Mouse (Mus musculus) limb, embryonic 14.5 days (tissue): Measurements from ENCODE around the gene Gatad2a. TPM values are rescaled to one million over a fixed set of nuclear protein-coding genes. Genes with fewer than 3 reads are reported as not detected.

Experiments
- ATAC-seq: fragments of 200-750 bp; cut with Nextera tagmentation; 2 replicates; pipeline ENCODE4 v1.8.0; 2017; ENCODE audit warnings: low read depth, moderate number of reproducible peaks, moderate TSS enrichment; ENCODE audit not compliant: low FRiP score
- DNase-seq: peaks from one replicate; pipeline ENCODE4 v3.0.0-alpha.2; 2015; ENCODE audit warnings: low spot score
- H3K27ac ChIP-seq: fragments of 300-500 bp; sonication (generic); replicated peaks from 2 replicates; pipeline ENCODE4 v1.5.1; 2014; ENCODE audit warnings: low read depth, mild to moderate bottlenecking, low read length, moderate library complexity, mixed read lengths
- H3K27me3 ChIP-seq: fragments of 300-500 bp; sonication (generic); 2 replicates; pipeline ENCODE4 v1.6.1; 2014; ENCODE audit warnings: low read length, mixed read lengths; ENCODE audit not compliant: control insufficient read depth, insufficient read depth
- H3K36me3 ChIP-seq: fragments of 300-500 bp; sonication (generic); 2 replicates; pipeline ENCODE4 v1.6.1; 2014; ENCODE audit warnings: mild to moderate bottlenecking, low read length, moderate library complexity, mixed read lengths; ENCODE audit not compliant: control insufficient read depth, insufficient read depth
- H3K4me1 ChIP-seq: fragments of 300-500 bp; sonication (generic); 2 replicates; pipeline ENCODE4 v1.6.1; 2014; ENCODE audit warnings: antibody characterized with exemption, low read length, mixed read lengths; ENCODE audit not compliant: control insufficient read depth, insufficient read depth
- H3K4me2 ChIP-seq: fragments of 300-500 bp; sonication (generic); replicated peaks from 2 replicates; pipeline ENCODE4 v1.6.1; 2014; ENCODE audit warnings: low read depth, mild to moderate bottlenecking, low read length, moderate library complexity; ENCODE audit not compliant: severe bottlenecking
- H3K4me3 ChIP-seq: fragments of 300-500 bp; sonication (generic); replicated peaks from 2 replicates; pipeline ENCODE4 v1.5.1; 2014; ENCODE audit warnings: low read length
- H3K9ac ChIP-seq: fragments of 300-500 bp; sonication (generic); 2 replicates; pipeline ENCODE4 v1.6.1; 2014; ENCODE audit warnings: mild to moderate bottlenecking, low read depth, low read length, moderate library complexity; ENCODE audit not compliant: severe bottlenecking
- H3K9me3 ChIP-seq: fragments of 300-500 bp; sonication (generic); 2 replicates; pipeline ENCODE4 v1.6.1; 2016; ENCODE audit warnings: low read length; ENCODE audit not compliant: control insufficient read depth
- POLR2A ChIP-seq: fragments of 200-500 bp; IDR thresholded peaks from 2 replicates; pipeline ENCODE4 v1.8.0; 2012; ENCODE audit warnings: inconsistent platforms, mild to moderate bottlenecking, moderate library complexity, borderline replicate concordance; ENCODE audit not compliant: insufficient read depth, insufficient read length; ENCODE audit errors: extremely low read depth
- WGBS: fragments of 180-500 bp; shearing (Covaris S2); extraction: QIAGEN DNeasy Blood & Tissue Kit; methylation state at CpG from one replicate; pipeline ENCODE4 v1.1.7; 2014; 5-methylcytosine and 5-hydroxymethylcytosine counted together
- polyA plus RNA-seq, 2 experiments: library from polyadenylated mRNA; depleted of rRNA in 1 of 2; stranded (reverse) in 1 of 2; unstranded in 1 of 2; fragments of >200 nt; fragmentation: Nextera tagmentation in 1 of 2; extraction: Ambion mirVana in 1 of 2; gene quantifications; 2 replicates each; pipeline versions ENCODE4 v1.2.1 to v1.2.3; 2012 to 2014

The Gatad2a gene
- polyA plus RNA-seq, 2 experiments: 49.2 to 65.0 TPM

DNA sequence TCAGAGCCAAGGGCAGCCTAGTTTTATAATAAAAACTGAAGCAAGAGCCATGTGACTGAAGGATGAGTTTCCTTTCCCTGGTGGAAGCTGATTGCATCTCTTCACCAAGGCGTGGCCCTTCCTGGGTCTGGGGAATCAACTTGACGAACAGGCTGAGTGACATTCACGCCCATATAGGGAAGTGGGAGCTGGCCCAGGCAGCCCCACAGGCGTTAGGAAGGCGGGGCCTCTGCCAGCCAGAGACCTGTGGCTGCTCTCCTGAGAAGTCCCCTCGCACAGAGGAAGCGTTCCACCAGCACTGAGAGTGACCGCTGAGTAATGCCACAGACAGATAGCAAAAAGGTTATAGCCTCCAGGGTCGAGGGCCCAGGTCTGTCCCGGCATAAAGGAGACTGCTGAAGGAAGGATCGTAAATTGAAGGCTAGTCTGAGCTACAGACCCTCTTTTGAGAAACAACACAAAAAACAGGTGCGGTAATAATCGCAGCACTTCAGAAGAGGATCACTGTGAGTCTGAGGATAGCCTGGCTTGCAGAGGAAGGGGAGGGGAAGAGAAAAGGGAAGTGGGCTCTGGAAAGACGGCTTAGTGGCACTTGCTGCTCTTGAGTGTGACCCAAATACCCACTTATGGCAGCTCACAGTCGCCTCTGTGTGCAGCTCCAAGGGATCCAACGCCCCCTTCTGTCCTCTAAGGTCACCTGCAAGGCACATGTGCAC lies 5.2 kb upstream of the Gatad2a start:
- Histone ChIP-seq H3K27ac (no peak overlapping the region), H3K4me1 (no peaks in the 10 kb centered on the region), H3K9ac (no peak overlapping the region), H3K36me3 (no peaks in the 10 kb centered on the region), H3K9me3 (no peaks in the 10 kb centered on the region), H3K4me2 (peak overlapping the region; percentile 27), H3K27me3 (no peaks in the 10 kb centered on the region), H3K4me3 (peak overlapping the region; percentile 13; the same call in 1 of the 2 replicates)
- ATAC-seq: peak; percentile 42; the same call in 1 of the 2 replicates
- peak; percentile 56 for DNase-seq
- WGBS: 2% methylated on average over 16 of the region's 16 CpGs
- TF ChIP-seq POLR2A: no peak

DNA sequence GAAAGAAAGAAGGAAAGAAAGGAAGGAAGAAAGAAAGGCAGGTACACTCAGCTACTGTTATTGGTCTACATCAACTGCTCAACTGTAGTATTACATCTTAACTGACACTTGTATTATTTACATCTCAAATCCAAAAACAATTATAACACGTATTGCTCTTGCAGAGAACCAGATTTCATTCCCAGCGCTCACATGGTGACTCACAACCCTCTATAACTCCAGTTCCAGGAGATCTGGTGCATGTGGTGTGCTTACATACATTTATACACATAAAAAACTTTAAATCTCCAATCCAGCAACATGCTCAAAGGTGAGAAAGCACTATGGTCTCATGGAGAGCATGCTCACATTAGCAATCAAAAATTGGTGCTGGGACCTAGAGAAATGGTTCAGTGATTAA lies 4.0 kb upstream of the Gatad2a start:
- no peak overlapping the region for H3K27ac ChIP-seq
- no peak for ATAC-seq
- no peak overlapping the region for H3K4me2 ChIP-seq

DNA sequence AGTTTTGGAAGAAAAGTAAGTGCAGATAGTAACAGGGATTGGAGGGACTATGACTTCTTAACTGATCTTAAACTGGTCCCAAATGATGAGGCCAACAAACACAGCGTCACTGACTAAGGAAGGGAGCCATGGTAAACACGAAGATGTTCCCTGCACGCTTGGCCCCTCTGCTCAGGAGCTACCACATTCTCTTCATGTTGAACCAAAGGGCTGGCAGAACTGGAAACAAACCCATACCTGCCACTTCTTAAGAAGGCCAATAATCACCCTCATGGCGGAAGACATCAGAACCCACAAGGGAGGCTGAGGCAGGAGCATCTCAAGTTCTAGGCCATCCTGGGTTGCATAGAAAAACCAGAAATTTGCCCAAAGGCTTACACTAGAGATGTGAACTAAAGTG lies 3.1 kb upstream of the Gatad2a start:
- DNase-seq (no peak), ATAC-seq (no peak)
- 85% methylated on average over 4 of the region's 4 CpGs for WGBS
- Histone ChIP-seq H3K9me3 (no peaks in the 10 kb centered on the region), H3K4me1 (peaks cover 8% of the 10 kb centered on the region), H3K27ac (no peak overlapping the region), H3K36me3 (no peaks in the 10 kb centered on the region), H3K27me3 (no peaks in the 10 kb centered on the region), H3K4me2 (no peak overlapping the region), H3K9ac (no peak overlapping the region), H3K4me3 (no peak overlapping the region)
- TF ChIP-seq POLR2A: no peak

More for the DNA sequence above, 4.0 kb upstream of the Gatad2a start:
- no peak for TF ChIP-seq POLR2A
- H3K4me3 ChIP-seq: no peak overlapping the region
- H3K4me1 ChIP-seq: peaks cover under 1% of the 10 kb centered on the region; the same call in 1 of the 2 replicates
- whole genome bisulfite sequencing: 80% methylated on average over 2 of the region's 2 CpGs
- H3K9me3 ChIP-seq: no peaks in the 10 kb centered on the region
- H3K9ac ChIP-seq: no peak overlapping the region
- H3K27me3 ChIP-seq: no peaks in the 10 kb centered on the region
- no peaks in the 10 kb centered on the region for H3K36me3 ChIP-seq
- no peak for DNase-seq

DNA sequence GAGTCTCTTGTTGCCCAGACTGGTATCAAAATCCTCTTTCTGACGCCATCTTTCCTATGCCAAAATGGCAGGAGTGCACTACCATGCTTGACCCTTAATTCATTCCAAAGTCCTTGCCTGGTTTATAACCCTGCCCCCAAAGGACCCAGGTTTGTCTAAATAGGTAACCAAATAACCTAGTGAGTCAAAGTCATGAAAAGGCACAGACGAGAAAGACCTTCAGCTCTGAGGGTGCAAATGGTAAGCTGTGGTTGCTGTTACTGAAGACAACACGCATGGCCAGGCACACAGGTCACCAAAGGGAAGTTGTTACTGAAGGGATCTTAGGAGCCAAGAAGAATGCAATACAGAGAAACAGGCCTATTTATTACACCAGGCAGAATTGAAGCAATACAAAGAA lies 2.5 kb upstream of the Gatad2a start:
- no peak for ATAC-seq
- 89% methylated on average over 3 of the region's 3 CpGs for WGBS

DNA sequence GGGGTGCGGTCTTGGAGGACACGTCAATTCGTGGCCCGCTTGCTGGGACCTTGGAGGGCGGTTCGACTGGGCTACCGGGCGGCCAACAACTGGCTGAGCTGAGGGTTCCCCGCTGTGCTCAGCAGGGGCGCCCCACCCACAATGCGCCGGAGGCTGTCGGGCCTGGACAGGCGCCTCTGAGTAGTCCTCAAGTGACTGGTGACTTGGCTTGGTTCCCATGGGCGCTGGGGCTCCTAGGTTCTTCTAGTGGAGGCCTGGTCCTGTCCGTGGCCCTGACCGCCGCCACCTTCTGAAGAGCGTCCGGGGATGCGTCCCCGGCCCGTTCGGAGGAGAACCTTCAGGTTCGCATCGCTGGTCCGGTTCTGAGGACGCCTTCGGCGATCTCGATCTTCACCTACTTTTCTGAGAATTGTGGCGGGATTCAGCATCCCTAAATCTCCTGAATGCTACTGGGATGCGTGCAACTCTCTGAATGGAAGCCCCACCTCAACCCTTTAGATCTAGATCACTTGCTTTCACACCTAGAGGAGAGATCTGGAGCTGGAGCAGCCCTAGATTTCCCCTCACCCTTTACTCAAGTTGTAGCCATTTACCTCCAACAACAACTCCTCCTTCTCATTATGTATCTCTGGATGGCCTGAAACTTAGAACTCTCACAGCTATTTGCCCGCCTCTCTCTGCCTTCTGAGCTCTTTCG lies 553 bp upstream of the Gatad2a start:
- 0 out of 2 replicates have a peak, but pooled peaks have one; percentile 81 for TF ChIP-seq POLR2A
- Histone ChIP-seq H3K9me3 (no peaks in the 10 kb centered on the region), H3K9ac (peak overlapping the region; percentile 70), H3K4me1 (peaks cover 8% of the 10 kb centered on the region), H3K27me3 (no peaks in the 10 kb centered on the region), H3K4me2 (peak overlapping the region; percentile 60), H3K27ac (peak overlapping the region; percentile 77), H3K36me3 (no peaks in the 10 kb centered on the region), H3K4me3 (peak overlapping the region; percentile 94)
- DNase-seq (no peak), ATAC-seq (no peak)
- WGBS: 2% methylated on average over 31 of the region's 35 CpGs

More for the DNA sequence above, 2.5 kb upstream of the Gatad2a start:
- Histone ChIP-seq H3K9me3 (no peaks in the 10 kb centered on the region), H3K36me3 (no peaks in the 10 kb centered on the region), H3K4me3 (no peak overlapping the region), H3K27ac (no peak overlapping the region), H3K27me3 (no peaks in the 10 kb centered on the region), H3K4me1 (peaks cover 8% of the 10 kb centered on the region), H3K9ac (no peak overlapping the region), H3K4me2 (no peak overlapping the region)
- no peak for TF ChIP-seq POLR2A
- no peak for DNase-seq
